Mouse (Mus musculus) bone marrow, adult 2 months (tissue): Measurements from ENCODE around the gene 1700003E16Rik. TPM values are rescaled to one million over a fixed set of nuclear protein-coding genes. Genes with fewer than 3 reads are reported as not detected.

Source experiments
- H3K27ac ChIP-seq: fragments of 200-500 bp; 2 replicates; pipeline ENCODE4 v1.5.1; 2012; ENCODE audit warnings: low read depth, mild to moderate bottlenecking, control low read depth, inconsistent platforms, low read length; ENCODE audit not compliant: control insufficient read depth, poor library complexity, insufficient read depth
- H3K4me1 ChIP-seq: fragments of 200-500 bp; 2 replicates; pipeline ENCODE4 v1.6.1; 2011; ENCODE audit warnings: low read length; ENCODE audit not compliant: control insufficient read depth, insufficient read depth
- H3K4me3 ChIP-seq: fragments of 200-500 bp; replicated peaks from 2 replicates; pipeline ENCODE3; 2011; ENCODE audit warnings: mild to moderate bottlenecking, low read depth, low read length, control low read depth; ENCODE audit not compliant: control insufficient read depth
- CTCF ChIP-seq: fragments of 200-500 bp; IDR thresholded peaks from 2 replicates; pipeline ENCODE4 v1.5.1; 2011; ENCODE audit warnings: low read length, control low read depth; ENCODE audit not compliant: control insufficient read depth, insufficient read depth
- POLR2A ChIP-seq: fragments of 200-500 bp; IDR thresholded peaks from 2 replicates; pipeline ENCODE4 v1.6.1; 2011; ENCODE audit warnings: low read depth, mild to moderate bottlenecking, control low read depth, low read length, borderline replicate concordance; ENCODE audit not compliant: control insufficient read depth
- WGBS: fragments of 180-500 bp; shearing (Covaris S2); methylation state at CpG from one replicate; pipeline ENCODE4 v1.1.7; 2018; 5-methylcytosine and 5-hydroxymethylcytosine counted together
- polyA plus RNA-seq: library from polyadenylated mRNA; stranded (reverse); fragments of >200 nt; gene quantifications from 2 replicates; pipeline ENCODE4 v1.2.4, GENCODE M21; 2011; ENCODE audit warnings: low replicate concordance; ENCODE audit not compliant: missing spikeins, insufficient read depth, insufficient read length

1700003E16Rik gene
- polyA plus RNA-seq = not detected in 2 replicates

DNA sequence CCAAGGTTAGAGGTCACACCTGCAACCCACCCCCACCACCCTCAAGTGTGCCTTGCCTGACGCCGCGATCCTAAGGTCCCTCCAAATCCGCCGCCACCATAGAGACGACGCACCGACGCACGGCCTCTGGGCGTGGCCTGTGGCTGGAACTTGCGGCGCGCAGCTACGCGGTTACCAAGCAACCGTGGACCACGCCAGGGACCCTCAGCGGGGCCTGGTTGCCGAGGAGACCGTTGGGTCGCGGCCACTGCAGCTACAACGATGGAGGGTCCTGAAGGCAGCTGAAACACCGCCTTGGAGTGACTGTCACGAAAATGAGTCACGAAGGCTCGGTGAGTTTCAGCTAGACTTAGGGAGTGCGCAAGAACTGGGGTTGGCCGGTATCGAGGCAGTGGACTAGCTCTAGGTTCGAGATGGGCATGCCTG lies at the start of gene 1700003E16Rik, which contains the start of gene Wdr54:
TSS of gene 1700003E16Rik (plus strand) at position 146 of the 426 bp plus-strand sequence.
TSS of gene Wdr54 (minus strand) at position 139 of the 426 bp plus-strand sequence.
- Histone ChIP-seq H3K4me1 (peaks cover 1% of the 10 kb centered on the region; the same call in 1 of the 2 replicates), H3K4me3 (peak within 1 kb of the TSS; percentile 48), H3K27ac (no peak within 1 kb of the TSS)
- 2% methylated on average over 32 of the region's 32 CpGs for WGBS
- TF ChIP-seq CTCF (no peak), POLR2A (no peak)

DNA sequence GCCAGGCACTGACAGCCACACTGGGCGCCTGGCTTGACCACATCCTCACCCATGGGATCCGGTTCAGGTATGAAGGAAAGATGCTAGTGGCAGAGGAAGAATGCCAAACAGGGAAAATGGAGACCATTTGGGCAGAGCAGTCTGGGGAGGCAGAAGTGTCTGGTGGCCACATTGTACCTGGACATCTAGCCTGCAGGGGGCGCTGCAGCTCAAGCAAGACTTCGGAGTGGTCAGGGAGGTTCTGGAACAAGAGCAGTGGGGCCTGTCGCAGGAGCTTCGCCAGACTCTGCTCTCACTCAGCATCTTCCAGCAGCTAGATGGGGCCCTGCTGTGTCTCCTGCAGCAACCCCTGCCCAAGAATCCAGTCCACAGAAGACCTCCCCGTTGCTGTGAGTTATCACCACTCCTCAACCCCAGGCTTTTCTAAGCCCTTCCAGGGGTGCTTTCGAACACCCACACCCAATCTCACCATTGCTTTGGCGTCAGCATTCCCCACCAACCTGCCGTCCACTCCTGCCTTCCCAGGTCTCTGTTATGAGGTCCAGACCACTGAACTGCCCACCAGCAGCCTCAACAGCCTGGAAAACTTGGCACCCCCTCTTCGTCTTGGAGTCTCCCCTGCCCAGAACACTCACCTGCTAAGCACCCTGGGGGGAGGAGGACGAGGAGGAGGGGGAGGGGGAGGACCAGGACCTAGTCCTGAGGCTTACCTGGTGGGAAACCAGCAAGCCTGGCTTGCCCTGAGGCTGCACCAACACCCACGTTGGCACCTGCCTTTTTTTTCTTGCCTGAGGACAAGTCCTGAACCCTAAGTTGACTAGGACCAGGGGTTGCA lies 48.4 kb upstream of the 1700003E16Rik start:
- no peaks in the 10 kb centered on the region; the same call in 1 of the 2 replicates for H3K4me1 ChIP-seq
- 47% methylated on average over 13 of the region's 13 CpGs for WGBS
- H3K27ac ChIP-seq = no peak overlapping the region
- H3K4me3 ChIP-seq = no peak overlapping the region
- TF ChIP-seq CTCF (peak; percentile 94), POLR2A (no peak)

DNA sequence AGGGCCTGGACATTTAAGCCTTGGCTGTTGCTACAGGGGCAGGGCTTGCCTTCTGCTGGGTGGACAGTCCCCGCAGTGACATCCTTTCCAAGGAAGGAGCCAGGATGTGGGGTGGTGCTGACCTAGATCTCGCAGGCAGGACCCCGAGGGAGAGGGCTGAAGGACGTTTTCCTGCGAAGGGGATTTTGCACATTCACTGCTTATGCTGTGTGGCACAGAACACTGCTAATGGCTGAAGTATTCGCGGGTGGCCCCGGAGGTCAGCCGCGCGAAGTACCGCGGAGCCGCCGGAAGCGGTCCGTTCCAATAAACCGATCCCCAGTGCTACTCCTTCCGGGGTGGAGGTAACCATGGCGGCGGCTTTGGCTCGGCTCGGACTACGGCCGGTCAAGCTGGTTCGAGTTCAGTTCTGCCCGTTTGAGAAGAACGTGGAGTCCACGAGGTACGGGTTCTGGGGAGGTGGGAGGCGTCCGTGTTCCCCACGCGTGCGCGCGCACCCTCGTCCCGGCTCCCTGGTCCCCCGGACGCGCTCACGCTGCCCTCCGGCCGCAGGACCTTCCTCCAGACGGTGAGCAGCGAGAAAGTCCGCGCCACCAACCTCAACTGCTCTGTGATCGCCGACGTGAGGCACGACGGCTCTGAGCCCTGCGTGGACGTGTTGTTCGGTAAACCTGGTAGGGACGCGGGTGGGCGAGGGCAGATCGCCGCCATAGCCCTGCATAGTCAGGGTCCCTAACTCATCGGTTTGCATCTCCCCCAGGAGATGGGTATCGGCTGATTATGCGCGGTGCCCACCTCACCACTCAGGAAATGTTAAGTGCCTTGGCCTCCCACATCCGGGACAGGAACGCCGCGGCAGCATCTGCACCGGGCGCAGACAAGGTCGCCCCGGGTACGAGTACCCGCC lies 47.2 kb upstream of the 1700003E16Rik start, which contains the start of gene Mrpl53:
TSS of gene Mrpl53 (plus strand) at position 279 of the 907 bp plus-strand sequence.
- TF ChIP-seq POLR2A (peak; percentile 85; the same call in 1 of the 2 replicates), CTCF (no peak)
- H3K4me1 ChIP-seq = no peaks in the 10 kb centered on the region; the same call in 1 of the 2 replicates
- peak within 1 kb of the TSS; percentile 79 for H3K27ac ChIP-seq
- peak within 1 kb of the TSS; percentile 87 for H3K4me3 ChIP-seq
- WGBS = under 1% methylated on average over 76 of the region's 76 CpGs

DNA sequence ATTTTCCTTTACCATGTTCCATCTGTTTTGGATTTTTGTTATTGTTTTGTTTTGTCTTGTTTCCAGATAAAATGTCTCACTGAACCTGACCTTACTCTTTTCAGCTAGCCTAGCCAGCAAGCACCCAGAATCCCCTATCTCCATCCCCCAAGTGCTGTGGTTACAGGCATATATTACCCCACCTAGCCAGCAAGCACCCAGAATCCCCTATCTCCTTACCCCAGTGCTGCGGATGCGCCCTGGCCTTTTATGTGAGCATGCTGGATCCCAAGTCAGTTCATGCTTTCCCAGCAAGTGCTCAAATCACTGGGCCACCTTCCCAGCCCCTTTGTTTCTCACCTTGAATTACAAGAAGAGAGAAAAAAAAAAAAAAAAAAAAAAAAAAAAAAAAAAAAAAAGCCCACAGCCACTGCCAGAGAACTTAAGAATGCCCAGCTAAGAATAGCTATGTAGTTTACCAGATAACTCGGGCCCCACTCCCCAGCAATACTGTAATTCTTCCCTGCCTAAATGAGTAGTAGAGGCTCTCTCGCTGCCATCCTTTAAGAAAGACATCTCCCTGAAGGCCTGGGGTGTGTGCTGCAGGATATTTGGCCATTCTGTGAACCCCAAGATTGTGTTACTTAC lies 44.6 kb upstream of the 1700003E16Rik start:
- Histone ChIP-seq H3K27ac (no peak overlapping the region), H3K4me3 (no peak overlapping the region), H3K4me1 (peaks cover 2% of the 10 kb centered on the region; the same call in 1 of the 2 replicates)
- WGBS = 62% methylated on average over 4 of the region's 4 CpGs
- TF ChIP-seq CTCF (no peak), POLR2A (no peak)

DNA sequence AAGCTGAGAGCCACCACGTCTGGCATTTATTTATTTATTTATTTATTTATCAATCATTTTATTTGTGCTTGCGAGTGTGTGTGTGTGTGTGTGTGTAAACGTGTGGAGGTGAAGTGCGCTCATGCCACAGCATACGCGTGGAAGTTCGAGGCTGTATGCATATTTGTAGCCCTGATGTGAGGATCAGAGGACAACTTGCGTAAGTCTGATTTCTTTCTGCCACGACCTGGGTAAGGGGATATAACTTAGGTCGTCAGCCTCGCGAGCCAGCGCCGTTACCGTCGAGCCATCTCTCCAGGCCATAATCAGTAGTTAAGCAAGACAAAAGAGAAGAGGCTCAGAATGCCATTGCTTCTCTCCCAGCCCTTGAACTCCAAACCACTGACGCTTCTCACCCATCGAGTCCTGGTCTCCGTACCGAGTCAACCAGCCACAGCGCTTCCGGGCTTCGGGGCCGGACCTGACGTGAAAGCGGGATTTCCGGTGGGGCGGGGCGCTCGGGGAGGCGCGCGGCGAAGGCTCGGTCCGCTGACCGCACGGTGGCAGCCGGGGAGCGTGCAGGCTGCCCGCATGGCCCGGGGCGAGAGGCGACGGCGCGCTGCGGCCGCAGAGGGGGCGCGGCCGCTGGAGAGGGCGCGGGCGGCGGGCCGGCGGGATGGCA lies 41.1 kb upstream of the 1700003E16Rik start, which contains the start of gene Mogs:
TSS of gene Mogs (plus strand) at position 486 of the 661 bp plus-strand sequence.
- Histone ChIP-seq H3K4me1 (peaks cover 6% of the 10 kb centered on the region; the same call in 1 of the 2 replicates), H3K27ac (peak within 1 kb of the TSS; percentile 81), H3K4me3 (peak within 1 kb of the TSS; percentile 84)
- TF ChIP-seq POLR2A (peak; percentile 96), CTCF (peak; percentile 48)
- WGBS = under 1% methylated on average over 55 of the region's 58 CpGs

DNA sequence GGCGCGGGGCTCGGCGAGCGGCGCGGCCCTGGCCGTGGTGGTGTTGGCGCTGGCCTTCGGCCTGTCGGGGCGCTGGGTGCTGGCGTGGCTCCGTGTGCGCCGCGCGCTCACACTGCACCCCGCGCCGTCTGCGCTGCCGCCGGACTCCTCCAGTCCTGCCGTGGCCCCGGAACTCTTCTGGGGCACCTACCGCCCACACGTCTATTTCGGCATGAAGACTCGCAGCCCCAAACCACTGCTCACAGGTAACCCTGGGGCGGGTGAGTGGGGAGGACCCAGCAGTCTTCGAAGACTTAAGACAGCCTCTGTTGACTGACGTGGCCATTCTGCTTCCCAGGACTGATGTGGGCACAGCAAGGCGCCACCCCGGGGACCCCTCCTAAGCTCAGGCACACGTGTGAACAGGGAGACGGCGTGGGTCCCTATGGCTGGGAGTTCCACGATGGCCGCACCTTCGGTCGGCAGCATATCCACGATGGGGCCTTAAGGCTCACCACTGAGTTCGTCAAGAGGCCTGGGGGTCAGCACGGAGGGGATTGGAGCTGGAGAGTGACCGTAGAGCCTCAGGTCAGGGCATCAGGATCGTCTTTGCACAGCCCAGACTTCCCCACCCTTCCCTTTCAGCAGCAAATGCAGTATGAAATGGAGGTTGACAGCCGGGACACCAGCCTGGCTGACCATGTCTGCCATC lies 40.4 kb upstream of the 1700003E16Rik start:
- WGBS = 1% methylated on average over 44 of the region's 48 CpGs
- Histone ChIP-seq H3K4me3 (peak overlapping the region; percentile 84), H3K27ac (peak overlapping the region; percentile 81), H3K4me1 (peaks cover 6% of the 10 kb centered on the region; the same call in 1 of the 2 replicates)
- TF ChIP-seq POLR2A (no peak), CTCF (no peak)
